Mouse (Mus musculus) kidney, adult 8-10 months (tissue): ENCODE results near the gene Hcrtr2.

Source experiments
- DNase-seq, 2 experiments: peaks; one replicate each; pipeline ENCODE4 v3.0.0; 2022

Hcrtr2 gene

DNA sequence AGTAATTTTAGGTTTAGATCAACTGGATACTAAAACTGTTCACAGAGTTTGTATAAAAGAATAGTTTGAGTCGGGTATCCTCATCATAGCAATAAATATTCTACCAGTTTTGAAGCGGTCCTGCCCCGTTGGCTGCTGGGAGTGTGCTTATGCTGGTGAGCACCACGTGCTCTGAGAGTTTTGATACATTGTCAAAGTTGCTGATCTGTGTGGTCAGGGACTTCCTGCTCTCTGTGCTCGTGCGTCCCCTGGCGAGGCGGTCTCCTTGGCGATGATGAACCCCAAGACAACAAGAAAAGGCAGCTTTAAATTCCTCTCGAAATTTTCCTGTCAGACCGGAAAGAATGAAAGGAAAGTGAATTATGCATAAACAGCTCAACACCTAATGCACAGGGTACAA is 93.3 kb downstream of the Hcrtr2 start:
- DNase-seq, result no peak

DNA sequence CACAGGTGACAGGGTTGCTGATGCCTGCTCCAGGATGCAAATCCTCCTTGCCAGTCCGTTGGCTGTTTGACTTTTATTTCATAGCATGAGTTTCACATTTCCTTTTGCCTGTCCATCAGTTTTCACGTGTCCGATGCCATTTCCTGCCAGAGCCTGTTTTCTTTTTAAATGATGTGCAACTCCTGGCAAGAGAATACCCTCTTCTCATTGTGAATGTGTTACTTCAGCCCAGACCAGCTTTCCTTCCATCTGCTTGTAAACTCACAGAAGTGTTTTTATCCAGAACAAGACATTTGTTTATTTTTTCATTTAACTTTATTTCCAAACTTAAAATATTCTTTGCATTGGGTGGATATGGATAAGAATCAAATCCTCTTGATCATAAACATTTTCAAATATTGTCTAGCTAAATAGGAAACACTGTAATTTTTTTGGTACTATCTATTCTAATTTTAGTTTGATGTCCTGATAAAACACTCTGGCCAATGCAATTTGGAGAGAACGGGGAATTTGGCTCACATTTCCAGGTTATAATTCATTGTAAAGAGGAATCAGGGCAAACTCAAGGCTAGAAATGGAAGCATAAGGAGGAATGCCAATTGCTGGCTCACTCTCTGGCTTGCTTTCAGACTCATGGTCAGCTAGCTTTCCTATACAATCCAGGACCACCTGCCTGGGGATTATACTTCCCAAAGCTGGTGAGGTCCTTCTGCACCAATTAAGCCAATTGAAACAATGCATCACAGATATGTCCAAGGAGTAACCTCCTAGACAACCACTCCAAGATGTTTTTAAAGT is 106.3 kb downstream of the Hcrtr2 start:
- no peak for DNase-seq

DNA sequence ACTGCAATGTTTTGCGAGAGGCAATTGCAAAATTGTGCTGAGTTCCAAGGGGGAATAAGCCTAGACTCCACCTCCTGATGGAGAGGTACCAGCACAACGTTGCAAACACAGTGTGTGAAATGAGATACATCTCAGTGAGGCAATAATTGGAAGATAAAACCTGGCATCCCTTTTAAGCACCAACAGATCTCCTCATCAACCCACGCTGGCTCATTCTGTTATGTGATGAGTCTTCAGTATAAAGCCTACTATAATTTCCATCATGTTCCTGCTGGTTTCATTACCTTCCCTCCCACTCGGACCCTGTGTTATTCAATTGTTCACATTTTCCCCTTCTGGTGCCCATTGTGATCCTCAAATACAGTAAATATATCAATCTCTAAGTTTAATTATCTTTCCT is 109.0 kb downstream of the Hcrtr2 start:
- DNase-seq, result no peak

DNA sequence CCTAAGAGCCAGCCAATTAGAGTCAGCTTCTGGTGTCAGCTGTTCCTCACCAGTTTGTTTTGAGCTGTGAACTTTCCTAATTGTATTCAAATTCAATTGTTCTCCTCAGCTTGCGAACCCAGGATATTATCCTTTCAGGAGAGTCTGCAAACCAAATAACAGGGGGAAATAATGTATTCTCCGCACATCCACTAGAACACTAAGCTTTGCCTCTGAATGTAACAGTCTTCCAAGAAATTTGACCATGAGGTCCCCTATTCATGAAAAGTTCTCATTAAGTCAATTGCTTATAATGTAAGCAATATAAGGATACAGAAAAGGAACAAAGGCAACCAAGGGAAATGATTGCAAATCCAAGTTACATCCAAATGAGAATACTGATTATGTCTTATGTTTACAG is 110.1 kb downstream of the Hcrtr2 start, which contains the start of gene Gfral:
TSS of gene Gfral (minus strand) at position 101 of the 400 bp plus-strand sequence.
- no peak for DNase-seq

DNA sequence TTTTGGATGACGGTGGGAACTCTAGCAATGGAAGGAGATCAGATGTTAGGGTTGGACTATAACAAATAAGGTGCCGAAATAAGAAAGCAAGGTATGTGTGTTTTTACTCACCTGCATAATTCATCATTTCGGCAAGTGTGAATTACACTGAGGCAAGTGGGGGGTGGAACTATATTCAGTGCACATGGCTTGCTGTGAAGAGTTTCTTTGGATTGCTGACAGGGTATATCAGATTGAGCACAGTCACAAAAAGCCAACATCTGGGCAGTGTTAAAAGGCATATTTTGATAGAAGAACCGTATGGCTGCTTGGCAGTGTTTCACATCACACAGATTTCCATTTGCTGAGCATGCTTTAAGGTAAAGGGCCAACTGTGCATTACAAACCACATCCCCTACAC is 126.7 kb downstream of the Hcrtr2 start:
- no peak for DNase-seq

DNA sequence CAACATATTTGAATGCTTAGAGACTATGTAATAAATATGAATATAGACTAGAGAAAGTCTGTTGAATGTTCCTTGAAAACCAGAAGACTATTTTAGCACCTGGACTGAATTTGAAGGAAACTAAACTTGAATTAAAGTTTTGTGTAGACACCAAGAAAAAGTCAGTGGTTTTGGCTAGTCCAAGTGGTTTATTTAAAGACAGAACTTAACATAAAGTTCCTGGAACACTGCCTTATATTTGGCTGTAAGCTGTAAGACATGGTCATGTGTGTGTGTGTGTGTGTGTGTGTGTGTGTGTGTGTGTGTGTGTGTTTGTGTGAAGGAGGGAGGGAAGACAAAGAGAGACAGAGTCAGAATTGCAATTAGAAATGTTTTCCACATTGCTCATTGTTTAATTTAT is 144.4 kb downstream of the Hcrtr2 start:
- DNase-seq, result no peak
